Mouse (Mus musculus): ENCODE measurements around the gene Mb. TPM values are rescaled to one million over a fixed set of nuclear protein-coding genes. Genes with fewer than 3 reads are reported as not detected.

The Mb gene
- total and polyA plus RNA-seq, 2 experiments: 7.1 TPM; not detected in 1

DNA sequence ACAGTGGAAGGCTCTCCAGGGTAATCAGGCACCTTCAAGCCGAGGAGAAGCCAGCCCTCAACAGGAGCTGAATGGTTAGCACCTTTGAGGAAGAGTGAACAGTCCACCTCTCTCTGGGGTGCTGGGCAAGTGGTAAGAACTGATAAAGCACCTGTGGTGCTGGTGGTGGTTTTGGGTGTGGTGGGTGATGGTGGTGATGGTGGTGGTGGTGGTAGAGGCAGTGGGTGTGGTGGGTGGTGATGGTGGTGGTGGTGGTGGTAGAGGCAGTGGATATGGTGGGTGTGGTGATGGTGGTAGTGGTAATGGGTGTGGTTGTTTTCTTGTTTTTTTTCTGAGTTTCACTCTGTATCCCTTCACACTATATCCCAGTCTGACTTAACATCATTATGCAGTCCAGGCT lies 2.6 kb upstream of the Mb start:
- DNase-seq (ENCODE audit: extremely low read depth, low read depth, low spot score): no peak
- no peak overlapping the region for H3K27ac ChIP-seq (replicated peaks; ENCODE audit: insufficient read depth, low read depth, low read length)
- H3K27me3 ChIP-seq (ENCODE audit: control insufficient read depth, insufficient read depth, low read length): no peaks in the 10 kb centered on the region
- WGBS: 76% methylated on average over 1 of the region's 1 CpGs
- H3K79me2 ChIP-seq (ENCODE audit: control insufficient read depth, insufficient read depth, low read length): no peaks in the 10 kb centered on the region
- H3K9ac ChIP-seq (ENCODE audit: low read depth, low read length): no peak overlapping the region
- no peaks in the 10 kb centered on the region for H3K4me1 ChIP-seq (ENCODE audit: control insufficient read depth, insufficient read depth, low read length)
- no peaks in the 10 kb centered on the region for H3K36me3 ChIP-seq (ENCODE audit: control insufficient read depth, insufficient read depth, low read length)
- TF ChIP-seq CTCF (IDR thresholded peaks at IDR 0.05; ENCODE audit: low read depth, low read length): no peak
- no peak for TF ChIP-seq POLR2A (IDR thresholded peaks at IDR 0.05; ENCODE audit: extremely low read depth, insufficient read depth, low read length)
- H3K4me3 ChIP-seq (ENCODE audit: insufficient read depth, low read depth, low read length): no peak overlapping the region

DNA sequence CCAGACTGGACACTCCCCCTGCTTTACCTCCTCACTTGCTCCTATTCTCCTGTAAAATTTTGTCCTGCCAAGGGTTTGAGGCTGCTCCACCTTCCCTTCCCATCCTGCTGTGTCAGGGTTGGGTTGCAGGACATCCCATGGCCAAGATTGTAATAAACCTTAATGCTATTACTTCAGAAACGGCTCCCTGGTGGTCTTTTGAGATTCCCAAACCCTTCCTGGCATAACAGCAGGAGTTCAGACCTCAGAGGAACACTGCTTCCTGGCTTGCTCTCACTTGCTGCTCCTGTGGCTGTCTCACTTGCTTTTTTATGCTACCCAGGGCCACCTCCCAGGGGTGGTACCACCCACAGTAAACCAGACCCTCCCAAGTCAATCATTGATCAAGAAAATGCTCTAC lies 1.7 kb upstream of the Mb start:
- no peak for TF ChIP-seq POLR2A (IDR thresholded peaks at IDR 0.05; ENCODE audit: extremely low read depth, insufficient read depth, low read length)
- H3K27ac ChIP-seq (replicated peaks; ENCODE audit: insufficient read depth, low read depth, low read length): no peak overlapping the region
- 31% methylated on average over 1 of the region's 1 CpGs for WGBS
- no peaks in the 10 kb centered on the region for H3K27me3 ChIP-seq (ENCODE audit: control insufficient read depth, insufficient read depth, low read length)
- no peak overlapping the region for H3K9ac ChIP-seq (ENCODE audit: low read depth, low read length)
- H3K4me3 ChIP-seq (ENCODE audit: insufficient read depth, low read depth, low read length): no peak overlapping the region
- DNase-seq (ENCODE audit: extremely low read depth, low read depth, low spot score): no peak
- H3K4me1 ChIP-seq (ENCODE audit: control insufficient read depth, insufficient read depth, low read length): no peaks in the 10 kb centered on the region
- no peaks in the 10 kb centered on the region for H3K79me2 ChIP-seq (ENCODE audit: control insufficient read depth, insufficient read depth, low read length)
- H3K36me3 ChIP-seq (ENCODE audit: control insufficient read depth, insufficient read depth, low read length): no peaks in the 10 kb centered on the region

- no peak for DNase-seq (ENCODE audit: extremely low read depth, low read depth, low spot score)
- no peaks in the 10 kb centered on the region for H3K36me3 ChIP-seq (ENCODE audit: control insufficient read depth, insufficient read depth, low read length)
- no peak overlapping the region for H3K4me3 ChIP-seq (ENCODE audit: insufficient read depth, low read depth, low read length)
- no peaks in the 10 kb centered on the region for H3K79me2 ChIP-seq (ENCODE audit: control insufficient read depth, insufficient read depth, low read length)
- 45% methylated on average over 10 of the region's 10 CpGs for WGBS
- no peak overlapping the region for H3K27ac ChIP-seq (replicated peaks; ENCODE audit: insufficient read depth, low read depth, low read length)
- no peaks in the 10 kb centered on the region for H3K27me3 ChIP-seq (ENCODE audit: control insufficient read depth, insufficient read depth, low read length)
- TF ChIP-seq CTCF (IDR thresholded peaks at IDR 0.05; ENCODE audit: low read depth, low read length) (no peak), POLR2A (IDR thresholded peaks at IDR 0.05; ENCODE audit: extremely low read depth, insufficient read depth, low read length) (no peak)
- H3K9ac ChIP-seq (ENCODE audit: low read depth, low read length): no peak overlapping the region
- no peaks in the 10 kb centered on the region for H3K4me1 ChIP-seq (ENCODE audit: control insufficient read depth, insufficient read depth, low read length)
Observed at GRCm38 (mm10) chr15:77045609-77046008, 4.9 kb downstream of the Mb start.

DNA sequence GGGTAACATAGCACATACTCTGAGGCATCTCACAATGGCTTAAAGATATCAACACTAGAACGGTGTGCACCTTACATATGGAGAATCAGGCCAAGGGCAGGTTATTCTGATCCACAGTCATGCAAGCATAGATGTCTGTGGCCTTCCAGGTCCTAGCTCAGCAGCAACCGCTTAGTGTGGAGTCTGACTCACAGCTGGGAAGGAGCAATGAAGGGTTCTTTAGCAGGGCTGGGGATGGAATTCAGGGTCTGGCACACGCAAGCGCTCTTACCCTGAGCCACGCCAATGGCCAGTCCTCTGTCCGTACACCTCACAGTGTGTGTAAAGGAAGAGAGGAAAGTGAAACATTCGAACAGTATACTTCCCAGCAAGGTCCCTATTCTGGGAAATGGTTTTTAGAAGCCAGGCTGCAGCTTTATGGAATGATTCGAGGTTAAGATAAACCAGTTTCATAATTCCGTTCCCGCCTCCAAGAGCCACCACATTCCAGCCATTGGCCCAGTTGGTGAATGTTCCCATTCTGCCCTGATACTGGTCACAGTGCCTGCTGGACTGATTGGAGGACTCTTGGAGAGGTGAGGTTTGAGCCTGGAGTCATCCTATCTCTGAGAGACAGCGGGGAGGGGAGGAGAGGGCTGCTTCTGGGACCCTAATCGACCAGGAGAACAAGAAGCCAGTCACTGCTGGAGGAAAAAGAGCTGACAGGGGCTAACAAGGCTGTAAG lies 5.7 kb downstream of the Mb start, which contains the start of gene Apol6:
Apol6 (plus strand) TSS at position 133 of the 724 bp plus-strand sequence.
- H3K27ac ChIP-seq (replicated peaks; ENCODE audit: insufficient read depth, low read depth, low read length): no peak within 1 kb of the TSS
- H3K4me1 ChIP-seq (ENCODE audit: control insufficient read depth, insufficient read depth, low read length): no peaks in the 10 kb centered on the region
- 92% methylated on average over 12 of the region's 12 CpGs for WGBS
- H3K9ac ChIP-seq (ENCODE audit: low read depth, low read length): no peak within 1 kb of the TSS
- no peak for DNase-seq (ENCODE audit: extremely low read depth, low read depth, low spot score)
- H3K4me3 ChIP-seq (ENCODE audit: insufficient read depth, low read depth, low read length): no peak within 1 kb of the TSS
- H3K36me3 ChIP-seq (ENCODE audit: control insufficient read depth, insufficient read depth, low read length): no peaks in the 10 kb centered on the region
- no peaks in the 10 kb centered on the region for H3K27me3 ChIP-seq (ENCODE audit: control insufficient read depth, insufficient read depth, low read length)
- TF ChIP-seq POLR2A (IDR thresholded peaks at IDR 0.05; ENCODE audit: extremely low read depth, insufficient read depth, low read length): no peak
- no peaks in the 10 kb centered on the region for H3K79me2 ChIP-seq (ENCODE audit: control insufficient read depth, insufficient read depth, low read length)

DNA sequence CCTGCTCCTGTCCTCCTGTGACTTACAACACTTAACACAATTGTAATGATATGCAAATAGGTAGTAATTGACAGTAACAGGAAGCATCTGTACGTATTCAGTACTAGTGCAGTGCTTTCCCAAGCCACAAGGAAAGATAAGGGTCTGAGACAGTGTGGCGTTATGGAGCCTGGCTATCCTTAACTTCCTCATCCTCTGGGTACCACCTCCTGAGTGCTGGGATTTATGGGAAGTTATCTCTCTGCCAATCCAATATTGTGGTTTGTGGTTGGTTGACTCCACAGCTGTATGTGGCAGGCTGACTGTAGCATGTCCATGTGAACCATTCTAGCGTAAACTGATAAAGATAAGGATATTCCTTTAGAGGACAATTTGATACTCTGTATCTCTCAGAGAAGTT lies 9.7 kb downstream of the Mb start:
- no peaks in the 10 kb centered on the region for H3K27me3 ChIP-seq (ENCODE audit: control insufficient read depth, insufficient read depth, low read length)
- no peak overlapping the region for H3K9ac ChIP-seq (ENCODE audit: low read depth, low read length)
- no peak overlapping the region for H3K4me3 ChIP-seq (ENCODE audit: insufficient read depth, low read depth, low read length)
- TF ChIP-seq POLR2A (IDR thresholded peaks at IDR 0.05; ENCODE audit: extremely low read depth, insufficient read depth, low read length) (no peak), CTCF (IDR thresholded peaks at IDR 0.05; ENCODE audit: low read depth, low read length) (no peak)
- WGBS: 79% methylated on average over 3 of the region's 3 CpGs
- no peak for DNase-seq (ENCODE audit: extremely low read depth, low read depth, low spot score)
- no peaks in the 10 kb centered on the region for H3K36me3 ChIP-seq (ENCODE audit: control insufficient read depth, insufficient read depth, low read length)
- H3K79me2 ChIP-seq (ENCODE audit: control insufficient read depth, insufficient read depth, low read length): no peaks in the 10 kb centered on the region
- H3K27ac ChIP-seq (replicated peaks; ENCODE audit: insufficient read depth, low read depth, low read length): no peak overlapping the region
- H3K4me1 ChIP-seq (ENCODE audit: control insufficient read depth, insufficient read depth, low read length): peaks cover 3% of the 10 kb centered on the region; the same call in 1 of the 2 replicates

DNA sequence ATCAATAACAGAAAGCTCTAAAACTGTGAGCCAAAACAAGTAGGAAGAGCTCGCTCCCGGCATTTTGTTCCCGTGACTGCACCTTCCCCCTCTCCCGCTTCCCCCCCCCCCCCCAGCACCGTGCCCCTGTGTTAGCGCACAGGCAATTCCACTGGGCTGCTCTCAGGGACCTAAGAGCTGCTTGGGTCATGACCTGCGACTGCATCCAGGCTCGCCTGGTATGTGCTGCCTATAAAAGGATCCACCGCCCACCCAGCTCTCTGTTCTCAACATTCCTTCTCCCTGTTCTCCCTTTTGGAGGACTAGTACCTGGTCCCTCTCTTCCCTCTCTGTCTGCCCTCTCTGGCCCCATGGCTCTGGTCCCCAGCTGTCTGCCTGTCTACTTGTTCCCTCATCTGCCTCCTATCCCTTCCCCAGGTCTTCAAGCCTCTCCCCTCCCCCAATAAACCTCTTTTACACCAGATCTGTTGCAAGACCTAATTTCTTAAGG lies 11.2 kb downstream of the Mb start:
- TF ChIP-seq POLR2A (IDR thresholded peaks at IDR 0.05; ENCODE audit: extremely low read depth, insufficient read depth, low read length) (no peak), CTCF (IDR thresholded peaks at IDR 0.05; ENCODE audit: low read depth, low read length) (no peak)

More for the DNA sequence above, 11.2 kb downstream of the Mb start:
- no peaks in the 10 kb centered on the region for H3K36me3 ChIP-seq (ENCODE audit: control insufficient read depth, insufficient read depth, low read length)
- no peak overlapping the region for H3K4me3 ChIP-seq (ENCODE audit: insufficient read depth, low read depth, low read length)
- 89% methylated on average over 9 of the region's 9 CpGs for WGBS
- H3K4me1 ChIP-seq (ENCODE audit: control insufficient read depth, insufficient read depth, low read length): peaks cover 7% of the 10 kb centered on the region; the same call in 1 of the 2 replicates
- DNase-seq (ENCODE audit: extremely low read depth, low read depth, low spot score): no peak
- H3K27me3 ChIP-seq (ENCODE audit: control insufficient read depth, insufficient read depth, low read length): no peaks in the 10 kb centered on the region
- no peaks in the 10 kb centered on the region for H3K79me2 ChIP-seq (ENCODE audit: control insufficient read depth, insufficient read depth, low read length)
- no peak overlapping the region for H3K9ac ChIP-seq (ENCODE audit: low read depth, low read length)
- H3K27ac ChIP-seq (replicated peaks; ENCODE audit: insufficient read depth, low read depth, low read length): no peak overlapping the region

Data from liver, adult 2 months (tissue).